Mouse (Mus musculus): ENCODE results near the gene Slc45a1. TPM values are rescaled to one million over a fixed set of nuclear protein-coding genes. Genes with fewer than 3 reads are reported as not detected.
"Not testable (repeated sequence)": the region's sequence is repeated elsewhere in the genome, so short reads cannot be mapped to it uniquely, and the experiment has no call there.

Slc45a1 gene
- total RNA-seq, 1 experiment from 2014 or later: not detected

GRCm38 (mm10) chr4:150615251-150616028 is 36.5 kb downstream of the Slc45a1 start:
- no peak for ATAC-seq (replicated peaks; ENCODE audit: insufficient number of reproducible peaks, low FRiP score, low TSS enrichment, poor library complexity, severe bottlenecking)

- ATAC-seq (replicated peaks; ENCODE audit: insufficient number of reproducible peaks, low FRiP score, low TSS enrichment, poor library complexity, severe bottlenecking): no peak
These were observed 38.3 kb downstream of the Slc45a1 start for GRCm38 (mm10) chr4:150613715-150614114.

- no peak for ATAC-seq (replicated peaks; ENCODE audit: insufficient number of reproducible peaks, low FRiP score, low TSS enrichment, poor library complexity, severe bottlenecking)
These were observed 43.3 kb downstream of the Slc45a1 start for GRCm38 (mm10) chr4:150608670-150609069.

- ATAC-seq (replicated peaks; ENCODE audit: insufficient number of reproducible peaks, low FRiP score, low TSS enrichment, poor library complexity, severe bottlenecking): no peak
These were observed 45.4 kb downstream of the Slc45a1 start for GRCm38 (mm10) chr4:150606449-150607161.

GRCm38 (mm10) chr4:150605804-150606203 is 46.2 kb downstream of the Slc45a1 start:
- ATAC-seq (replicated peaks; ENCODE audit: insufficient number of reproducible peaks, low FRiP score, low TSS enrichment, poor library complexity, severe bottlenecking): peak; percentile 66

GRCm38 (mm10) chr4:150603366-150604061 is 48.5 kb downstream of the Slc45a1 start:
- no peak for ATAC-seq (replicated peaks; ENCODE audit: insufficient number of reproducible peaks, low FRiP score, low TSS enrichment, poor library complexity, severe bottlenecking)

GRCm38 (mm10) chr4:150601489-150601888 is 50.5 kb downstream of the Slc45a1 start:
- ATAC-seq (replicated peaks; ENCODE audit: insufficient number of reproducible peaks, low FRiP score, low TSS enrichment, poor library complexity, severe bottlenecking): no peak

GRCm38 (mm10) chr4:150600503-150600902 is 51.5 kb downstream of the Slc45a1 start:
- ATAC-seq (replicated peaks; ENCODE audit: insufficient number of reproducible peaks, low FRiP score, low TSS enrichment, poor library complexity, severe bottlenecking): not testable (repeated sequence)

- no peak for ATAC-seq (replicated peaks; ENCODE audit: insufficient number of reproducible peaks, low FRiP score, low TSS enrichment, poor library complexity, severe bottlenecking)
These were observed 52.6 kb downstream of the Slc45a1 start for GRCm38 (mm10) chr4:150599119-150599992.

GRCm38 (mm10) chr4:150598686-150599085 is 53.3 kb downstream of the Slc45a1 start:
- no peak for ATAC-seq (replicated peaks; ENCODE audit: insufficient number of reproducible peaks, low FRiP score, low TSS enrichment, poor library complexity, severe bottlenecking)

GRCm38 (mm10) chr4:150595991-150596390 is 56.0 kb downstream of the Slc45a1 start:
- ATAC-seq (replicated peaks; ENCODE audit: insufficient number of reproducible peaks, low FRiP score, low TSS enrichment, poor library complexity, severe bottlenecking): no peak

GRCm38 (mm10) chr4:150595071-150595470 is 56.9 kb downstream of the Slc45a1 start:
- no peak for ATAC-seq (replicated peaks; ENCODE audit: insufficient number of reproducible peaks, low FRiP score, low TSS enrichment, poor library complexity, severe bottlenecking)

GRCm38 (mm10) chr4:150594298-150594829 is 57.6 kb downstream of the Slc45a1 start:
- ATAC-seq (replicated peaks; ENCODE audit: insufficient number of reproducible peaks, low FRiP score, low TSS enrichment, poor library complexity, severe bottlenecking): peak; percentile 52

- ATAC-seq (replicated peaks; ENCODE audit: insufficient number of reproducible peaks, low FRiP score, low TSS enrichment, poor library complexity, severe bottlenecking): peak; percentile 74
These were observed 58.3 kb downstream of the Slc45a1 start for GRCm38 (mm10) chr4:150593473-150594217.

GRCm38 (mm10) chr4:150592087-150592486 is 59.9 kb downstream of the Slc45a1 start:
- no peak for ATAC-seq (replicated peaks; ENCODE audit: insufficient number of reproducible peaks, low FRiP score, low TSS enrichment, poor library complexity, severe bottlenecking)

GRCm38 (mm10) chr4:150591602-150592001 is 60.4 kb downstream of the Slc45a1 start:
- ATAC-seq (replicated peaks; ENCODE audit: insufficient number of reproducible peaks, low FRiP score, low TSS enrichment, poor library complexity, severe bottlenecking): no peak

- ATAC-seq (replicated peaks; ENCODE audit: insufficient number of reproducible peaks, low FRiP score, low TSS enrichment, poor library complexity, severe bottlenecking): no peak
These were observed 61.2 kb downstream of the Slc45a1 start for GRCm38 (mm10) chr4:150590621-150591282.

Measured in monocyte, adult 5-6 weeks (primary cell).